Mouse (Mus musculus): ENCODE results near the gene Trf. TPM values are rescaled to one million over a fixed set of nuclear protein-coding genes. Genes with fewer than 3 reads are reported as not detected.

Gene Trf
- polyA plus RNA-seq, 2 experiments from 2014 or later: 3.0 to 5.8 TPM

Other genes starting within 250 kb of the Trf start
- gene Slco2a1, start 241.7 kb downstream of the Trf start, polyA plus RNA-seq (2017; shearing (Covaris generic)): under 1 TPM; 0.47 to 0.63 TPM
- 10 to 100 TPM in 1 of 2 experiments, 1 to 10 TPM in 1; 9.8 to 13.3 TPM for gene Rab6b, start 118.7 kb downstream of the Trf start, polyA plus RNA-seq (2017; shearing (Covaris generic))
- 10 to 100 TPM; 33.7 to 43.1 TPM for gene Srprb, start 28.3 kb downstream of the Trf start, polyA plus RNA-seq (2017; shearing (Covaris generic))
- gene Gm20425, start 137 bp downstream of the Trf start, polyA plus RNA-seq (2017; shearing (Covaris generic)): 1 to 10 TPM; 1.5 to 4.2 TPM
- gene 1300017J02Rik, start 74.6 kb upstream of the Trf start, polyA plus RNA-seq (2017; shearing (Covaris generic)): not detected
- gene Topbp1, start 74.8 kb upstream of the Trf start, polyA plus RNA-seq (2017; shearing (Covaris generic)): 10 to 100 TPM; 25.0 to 27.5 TPM
- gene Cdv3, start 135.4 kb upstream of the Trf start, polyA plus RNA-seq (2017; shearing (Covaris generic)): 100 to 1,000 TPM in 1 of 2 experiments, 10 to 100 TPM in 1; 97.5 to 227 TPM
- 1 to 10 TPM in 1 of 2 experiments, under 1 TPM in 1; 0.54 to 4.1 TPM for gene Bfsp2, start 250.0 kb upstream of the Trf start, polyA plus RNA-seq (2017; shearing (Covaris generic))

Data from CD4-positive, CD25-positive, alpha-beta regulatory T cell, adult 4 months (primary cell).